Mouse (Mus musculus) forelimb bud, embryonic 11.5 days (tissue): ENCODE measurements around the gene Zfp30.

Experiments used
- DNase-seq: peaks from one replicate; pipeline ENCODE4 v3.0.0-alpha.2; 2012; ENCODE audit warnings: low read depth, low spot score

The Zfp30 gene

GRCm38 (mm10) chr7:29829804-29830203, 46.0 kb downstream of the Zfp30 start:
- DNase-seq = no peak

- no peak for DNase-seq
Observed at GRCm38 (mm10) chr7:29836816-29837215, 53.0 kb downstream of the Zfp30 start.

GRCm38 (mm10) chr7:29839256-29839655, 55.5 kb downstream of the Zfp30 start:
- no peak for DNase-seq

- DNase-seq = no peak
Observed at GRCm38 (mm10) chr7:29842105-29842504, 58.3 kb downstream of the Zfp30 start.
